Mouse (Mus musculus): ENCODE results near the gene Chd4. TPM values are rescaled to one million over a fixed set of nuclear protein-coding genes. Genes with fewer than 3 reads are reported as not detected.

Gene Chd4
- total RNA-seq (2023) = 100 to 1,000 TPM; 177 to 182 TPM

DNA sequence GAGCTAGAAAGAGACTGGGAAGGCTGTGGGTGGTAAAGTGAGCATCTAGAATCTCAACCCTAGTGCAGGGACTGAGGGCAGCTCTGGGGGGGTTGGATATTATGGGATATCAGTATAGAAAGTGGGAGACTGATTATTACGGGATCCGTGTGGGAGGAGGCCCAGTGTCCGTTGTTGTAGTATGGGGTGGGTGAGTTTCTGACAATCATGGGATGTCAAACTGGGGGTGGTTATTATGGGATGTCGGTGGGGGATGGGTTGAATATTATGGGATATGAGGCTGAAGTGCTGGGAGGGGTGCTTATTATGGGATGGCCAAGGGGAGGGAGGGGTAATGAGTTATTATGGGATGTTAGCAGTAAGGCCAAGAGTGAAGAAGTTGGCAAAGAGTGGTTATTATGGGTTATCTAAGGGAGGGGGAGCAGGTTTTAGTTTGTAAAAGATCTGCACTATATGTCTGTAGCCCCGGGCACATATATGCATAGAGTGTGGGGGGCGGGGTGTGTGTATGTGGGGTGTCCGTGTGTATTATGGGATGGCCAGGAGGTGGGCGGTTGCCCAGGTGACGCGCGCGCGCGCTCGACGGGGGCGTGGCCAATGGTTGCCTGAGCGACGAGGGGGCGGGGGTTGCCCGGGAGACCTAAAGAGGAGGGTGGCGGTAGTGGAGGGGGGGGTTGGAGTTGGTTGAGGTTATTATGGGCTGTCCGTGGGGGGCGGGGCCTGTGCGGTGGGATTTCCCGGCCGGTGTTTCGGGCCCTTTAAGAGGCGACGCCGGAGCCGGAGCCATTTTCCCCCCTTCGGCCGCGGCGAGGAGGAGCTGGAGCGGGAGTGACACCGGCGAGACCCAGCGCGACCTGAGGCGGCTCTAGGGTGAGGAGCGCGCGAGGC, at the start of gene Chd4:
Gene Chd4 (plus strand): TSS at position 591 of the 888 bp plus-strand sequence.

GRCm38 (mm10) chr6:125049678-125050077, 46.1 kb upstream of the Chd4 start, which contains the start of gene Acrbp:
TSS of gene Acrbp (plus strand) at chr6:125049689.

GRCm38 (mm10) chr6:125067571-125067995, 28.2 kb upstream of the Chd4 start, which contains the start of gene Lpar5:
TSS of gene Lpar5 (plus strand) at chr6:125067920.

GRCm38 (mm10) chr6:125131302-125132156, 35.7 kb downstream of the Chd4 start, which contains the start of gene Nop2:
TSS of gene Nop2 (plus strand) at chr6:125131909.

GRCm38 (mm10) chr6:125145001-125145400, 49.2 kb downstream of the Chd4 start, which contains the start of gene Iffo1:
TSS of gene Iffo1 (plus strand) at chr6:125145241.

GRCm38 (mm10) chr6:125166051-125166751, 70.4 kb downstream of the Chd4 start, which contains the start of gene Gapdh:
TSS of gene Gapdh (minus strand) at chr6:125166467.

Other genes starting within 250 kb of the Chd4 start
- under 1 TPM; 0.55 to 0.61 TPM for gene P3h3, start 238.2 kb upstream of the Chd4 start, total RNA-seq (2023)
- under 1 TPM in 1 of 2 experiments, not detected in 1; 0.15 TPM for gene Gpr162, start 232.0 kb upstream of the Chd4 start, total RNA-seq (2023)
- under 1 TPM in 1 of 2 experiments, not detected in 1; 0.24 TPM for gene Cd4, start 207.8 kb upstream of the Chd4 start, total RNA-seq (2023)
- gene Lag3, start 184.3 kb upstream of the Chd4 start, total RNA-seq (2023) = 1 to 10 TPM in 1 of 2 experiments, under 1 TPM in 1; 0.44 to 1.2 TPM
- 100 to 1,000 TPM in 1 of 2 experiments, 10 to 100 TPM in 1; 99.4 to 117 TPM for gene Ptms, start 175.9 kb upstream of the Chd4 start, total RNA-seq (2023)
- 10 to 100 TPM; 89.4 to 93.4 TPM for gene Mlf2, start 164.6 kb upstream of the Chd4 start, total RNA-seq (2023)
- 10 to 100 TPM; 19.9 to 22.1 TPM for gene Cops7a, start 130.4 kb upstream of the Chd4 start, total RNA-seq (2023)
- gene Pianp, start 99.3 kb upstream of the Chd4 start, total RNA-seq (2023) = not detected
- gene Zfp384, start 86.8 kb upstream of the Chd4 start, total RNA-seq (2023) = 10 to 100 TPM; 68.3 to 71.3 TPM
- 10 to 100 TPM; 63.2 to 66.2 TPM for gene Ing4, start 56.2 kb upstream of the Chd4 start, total RNA-seq (2023)
- gene Acrbp, start 46.3 kb upstream of the Chd4 start, total RNA-seq (2023) = 10 to 100 TPM; 14.2 to 19.9 TPM
- gene Lpar5, start 28.1 kb upstream of the Chd4 start, total RNA-seq (2023) = 10 to 100 TPM; 11.4 to 13.2 TPM
- 10 to 100 TPM; 17.7 to 18.4 TPM for gene Nop2, start 35.9 kb downstream of the Chd4 start, total RNA-seq (2023)
- gene Iffo1, start 49.3 kb downstream of the Chd4 start, total RNA-seq (2023) = 10 to 100 TPM; 34.7 to 35.5 TPM
- gene Gapdh, start 70.5 kb downstream of the Chd4 start, total RNA-seq (2023) = 1,000 to 10,000 TPM; 1,411 to 1,465 TPM
- 100 to 1,000 TPM; 220 to 231 TPM for gene Ncapd2, start 95.7 kb downstream of the Chd4 start, total RNA-seq (2023)
- gene Mrpl51, start 95.8 kb downstream of the Chd4 start, total RNA-seq (2023) = 10 to 100 TPM; 54.5 to 57.4 TPM
- gene Vamp1, start 119.6 kb downstream of the Chd4 start, total RNA-seq (2023) = 10 to 100 TPM; 20.0 to 23.2 TPM
- 10 to 100 TPM; 11.2 to 13.5 TPM for gene Tapbpl, start 135.9 kb downstream of the Chd4 start, total RNA-seq (2023)
- 1 to 10 TPM in 1 of 2 experiments, not detected in 1; 1.7 TPM for gene Cd27, start 141.0 kb downstream of the Chd4 start, total RNA-seq (2023)
- gene Tuba3a, start 190.1 kb downstream of the Chd4 start, total RNA-seq (2023) = not detected
- gene Ltbr, start 217.9 kb downstream of the Chd4 start, total RNA-seq (2023) = 10 to 100 TPM; 46.0 to 64.6 TPM
- 10 to 100 TPM; 10.3 to 10.4 TPM for gene Scnn1a, start 224.7 kb downstream of the Chd4 start, total RNA-seq (2023)